Mouse (Mus musculus): ENCODE data around the gene Sbk3. TPM values are rescaled to one million over a fixed set of nuclear protein-coding genes. Genes with fewer than 3 reads are reported as not detected.
"Not testable (repeated sequence)": the region's sequence is repeated elsewhere in the genome, so short reads cannot be mapped to it uniquely, and the experiment has no call there.

The Sbk3 gene
- polyA plus RNA-seq, 1 experiment from 2014 or later: 0.49 TPM

GRCm38 (mm10) chr7:5012681-5013513, 41.9 kb upstream of the Sbk3 start:
- no peak overlapping the region; the same call in 1 of the 2 replicates for H3K4me2 ChIP-seq

GRCm38 (mm10) chr7:5008229-5008628, 37.3 kb upstream of the Sbk3 start:
- WGBS: 97% methylated on average over 26 of the region's 26 CpGs
- no peak for ATAC-seq (ENCODE audit: low FRiP score)

More at GRCm38 (mm10) chr7:5012681-5013513, 41.9 kb upstream of the Sbk3 start:
- no peak overlapping the region for H3K9ac ChIP-seq
- no peaks in the 10 kb centered on the region for H3K27me3 ChIP-seq
- H3K36me3 ChIP-seq: peaks cover 56% of the 10 kb centered on the region
- no peak for ATAC-seq (ENCODE audit: low FRiP score)
- 93% methylated on average over 27 of the region's 27 CpGs for WGBS
- peaks cover 13% of the 10 kb centered on the region for H3K4me1 ChIP-seq (replicated peaks)
- no peaks in the 10 kb centered on the region for H3K9me3 ChIP-seq
- 0 out of 2 replicates have a peak overlapping the region, but pooled peaks have one; percentile 0 for H3K4me3 ChIP-seq
- H3K27ac ChIP-seq: no peak overlapping the region

GRCm38 (mm10) chr7:5002876-5003275, 31.9 kb upstream of the Sbk3 start:
- WGBS: 74% methylated on average over 8 of the region's 8 CpGs
- not testable (repeated sequence) for H3K4me1 ChIP-seq (replicated peaks); ATAC-seq (ENCODE audit: low FRiP score); H3K9ac ChIP-seq; H3K27me3 ChIP-seq; H3K4me3 ChIP-seq; H3K27ac ChIP-seq; H3K9me3 ChIP-seq; H3K4me2 ChIP-seq
- H3K36me3 ChIP-seq: peaks cover 18% of the 10 kb centered on the region

More at GRCm38 (mm10) chr7:5008229-5008628, 37.3 kb upstream of the Sbk3 start:
- Histone ChIP-seq H3K4me2 (no peak overlapping the region), H3K36me3 (peaks cover 68% of the 10 kb centered on the region), H3K27ac (no peak overlapping the region), H3K9me3 (no peaks in the 10 kb centered on the region), H3K4me1 (replicated peaks) (peaks cover 3% of the 10 kb centered on the region; the same call in 1 of the 2 replicates), H3K4me3 (no peak overlapping the region), H3K9ac (no peak overlapping the region), H3K27me3 (no peaks in the 10 kb centered on the region)

- Histone ChIP-seq H3K9me3 (no peaks in the 10 kb centered on the region), H3K4me2 (no peak overlapping the region), H3K36me3 (no peaks in the 10 kb centered on the region), H3K27me3 (no peaks in the 10 kb centered on the region), H3K9ac (no peak overlapping the region), H3K27ac (no peak overlapping the region), H3K4me1 (replicated peaks) (peaks cover 14% of the 10 kb centered on the region), H3K4me3 (no peak overlapping the region)
- WGBS: 75% methylated on average over 2 of the region's 2 CpGs
- ATAC-seq (ENCODE audit: low FRiP score): no peak
These were observed 28.9 kb upstream of the Sbk3 start for GRCm38 (mm10) chr7:4999876-5000275.

- Histone ChIP-seq H3K9ac (peak overlapping the region; percentile 93), H3K27ac (peak overlapping the region; percentile 86), H3K4me1 (replicated peaks) (peaks cover 37% of the 10 kb centered on the region), H3K36me3 (peaks cover 22% of the 10 kb centered on the region), H3K4me2 (peak overlapping the region; percentile 95), H3K27me3 (peaks cover 16% of the 10 kb centered on the region), H3K9me3 (no peaks in the 10 kb centered on the region), H3K4me3 (peak overlapping the region; percentile 82)
- 67% methylated on average over 8 of the region's 8 CpGs for WGBS
- ATAC-seq (ENCODE audit: low FRiP score): no peak
These were observed 26.0 kb upstream of the Sbk3 start for GRCm38 (mm10) chr7:4996934-4997333.

GRCm38 (mm10) chr7:4996003-4996895, 25.3 kb upstream of the Sbk3 start, which contains the start of gene Zfp579:
Zfp579 (minus strand) TSS chr7:4996158.
- peak within 1 kb of the TSS; percentile 82 for H3K4me3 ChIP-seq
- H3K9ac ChIP-seq: peak within 1 kb of the TSS; percentile 93
- 5% methylated on average over 17 of the region's 26 CpGs for WGBS
- H3K36me3 ChIP-seq: peaks cover 29% of the 10 kb centered on the region
- H3K9me3 ChIP-seq: no peaks in the 10 kb centered on the region
- ATAC-seq (ENCODE audit: low FRiP score): peak; percentile 89
- H3K4me2 ChIP-seq: peak within 1 kb of the TSS; percentile 95
- peak within 1 kb of the TSS; percentile 86 for H3K27ac ChIP-seq
- peaks cover 16% of the 10 kb centered on the region for H3K27me3 ChIP-seq
- peaks cover 37% of the 10 kb centered on the region for H3K4me1 ChIP-seq (replicated peaks)

- Histone ChIP-seq H3K9ac (peak overlapping the region; percentile 93), H3K4me1 (replicated peaks) (peaks cover 37% of the 10 kb centered on the region), H3K4me3 (peak overlapping the region; percentile 82), H3K4me2 (peak overlapping the region; percentile 95), H3K27me3 (peaks cover 16% of the 10 kb centered on the region), H3K9me3 (peaks cover 3% of the 10 kb centered on the region; the same call in 1 of the 2 replicates), H3K36me3 (peaks cover 37% of the 10 kb centered on the region), H3K27ac (peak overlapping the region; percentile 86)
- ATAC-seq (ENCODE audit: low FRiP score): no peak
- 8% methylated on average over 19 of the region's 19 CpGs for WGBS
These were observed 24.5 kb upstream of the Sbk3 start for GRCm38 (mm10) chr7:4995268-4996002.

- Histone ChIP-seq H3K27ac (no peak overlapping the region), H3K4me2 (peak overlapping the region; percentile 95), H3K9ac (peak overlapping the region; percentile 93), H3K36me3 (peaks cover 38% of the 10 kb centered on the region), H3K4me3 (peak overlapping the region; percentile 82), H3K9me3 (peaks cover 7% of the 10 kb centered on the region), H3K4me1 (replicated peaks) (peaks cover 37% of the 10 kb centered on the region), H3K27me3 (peaks cover 16% of the 10 kb centered on the region)
- WGBS: 47% methylated on average over 59 of the region's 59 CpGs
- ATAC-seq (ENCODE audit: low FRiP score): no peak
These were observed 23.2 kb upstream of the Sbk3 start for GRCm38 (mm10) chr7:4993999-4994788.

- Histone ChIP-seq H3K4me1 (replicated peaks) (peaks cover 37% of the 10 kb centered on the region), H3K4me2 (peak overlapping the region; percentile 95), H3K36me3 (peaks cover 38% of the 10 kb centered on the region), H3K27ac (no peak overlapping the region), H3K4me3 (peak overlapping the region; percentile 82), H3K9ac (peak overlapping the region; percentile 93), H3K9me3 (peaks cover 7% of the 10 kb centered on the region), H3K27me3 (peaks cover 16% of the 10 kb centered on the region)
- WGBS: 30% methylated on average over 54 of the region's 55 CpGs
- no peak for ATAC-seq (ENCODE audit: low FRiP score)
These were observed 22.5 kb upstream of the Sbk3 start for GRCm38 (mm10) chr7:4993347-4993998.

GRCm38 (mm10) chr7:4988250-4988649, 17.3 kb upstream of the Sbk3 start:
- Histone ChIP-seq H3K27ac (no peak overlapping the region), H3K4me2 (no peak overlapping the region), H3K4me1 (replicated peaks) (peaks cover 6% of the 10 kb centered on the region), H3K27me3 (peaks cover 15% of the 10 kb centered on the region), H3K36me3 (peaks cover 28% of the 10 kb centered on the region), H3K4me3 (no peak overlapping the region), H3K9ac (no peak overlapping the region), H3K9me3 (peaks cover 7% of the 10 kb centered on the region)
- 70% methylated on average over 2 of the region's 2 CpGs for WGBS
- ATAC-seq (ENCODE audit: low FRiP score): no peak

GRCm38 (mm10) chr7:4976832-4977231, 5.9 kb upstream of the Sbk3 start:
- H3K36me3 ChIP-seq: no peaks in the 10 kb centered on the region
- H3K27ac ChIP-seq: no peak overlapping the region
- ATAC-seq (ENCODE audit: low FRiP score): no peak
- no peak overlapping the region for H3K4me3 ChIP-seq
- no peak overlapping the region for H3K9ac ChIP-seq
- no peaks in the 10 kb centered on the region for H3K27me3 ChIP-seq
- H3K4me2 ChIP-seq: no peak overlapping the region
- no peaks in the 10 kb centered on the region for H3K4me1 ChIP-seq (replicated peaks)
- H3K9me3 ChIP-seq: no peaks in the 10 kb centered on the region
- WGBS: 94% methylated on average over 7 of the region's 7 CpGs
